Mouse (Mus musculus): Measurements from ENCODE around the gene Gm33543. TPM values are rescaled to one million over a fixed set of nuclear protein-coding genes. Genes with fewer than 3 reads are reported as not detected.

Gene Gm33543
- polyA plus RNA-seq, 1 experiment = not detected

DNA sequence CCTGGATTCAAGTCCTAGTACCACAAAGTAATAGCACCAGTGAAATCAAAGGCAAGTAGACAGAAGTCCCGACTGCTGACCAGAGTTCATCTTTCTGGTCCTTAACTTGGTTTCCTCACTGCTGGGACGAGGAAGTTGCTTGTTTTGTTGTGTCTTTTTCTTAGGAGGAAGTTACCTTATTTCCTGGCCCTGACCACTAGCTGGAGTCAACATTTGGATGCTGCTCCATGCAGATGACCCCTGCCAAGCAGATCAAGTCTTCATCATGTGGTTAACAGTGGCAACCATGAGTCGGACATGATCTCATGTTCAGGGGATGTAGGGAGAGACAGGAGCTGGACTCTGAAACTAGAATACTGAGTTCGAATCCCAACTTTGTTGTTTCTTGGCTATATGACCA is 47.2 kb downstream of the Gm33543 start:
- Histone ChIP-seq H3K4me1 (ENCODE audit: control insufficient read depth, insufficient read depth, low read length) (no peaks in the 10 kb centered on the region; the same call in 1 of the 2 replicates), H3K27ac (ENCODE audit: control insufficient read depth, insufficient read depth, low read depth, low read length, poor library complexity) (peak overlapping the region; percentile 15; the same call in 1 of the 2 replicates), H3K4me3 (replicated peaks; ENCODE audit: control insufficient read depth, low read depth, low read length) (no peak overlapping the region)
- 42% methylated on average over 4 of the region's 4 CpGs for WGBS
- TF ChIP-seq POLR2A (IDR thresholded peaks at IDR 0.05; ENCODE audit: borderline replicate concordance, control insufficient read depth, low read depth, low read length) (no peak), CTCF (IDR thresholded peaks at IDR 0.05; ENCODE audit: control insufficient read depth, insufficient read depth, low read length) (no peak)

GRCm38 (mm10) chr10:95794706-95795105 is 48.0 kb downstream of the Gm33543 start:
- WGBS = 88% methylated on average over 6 of the region's 6 CpGs

DNA sequence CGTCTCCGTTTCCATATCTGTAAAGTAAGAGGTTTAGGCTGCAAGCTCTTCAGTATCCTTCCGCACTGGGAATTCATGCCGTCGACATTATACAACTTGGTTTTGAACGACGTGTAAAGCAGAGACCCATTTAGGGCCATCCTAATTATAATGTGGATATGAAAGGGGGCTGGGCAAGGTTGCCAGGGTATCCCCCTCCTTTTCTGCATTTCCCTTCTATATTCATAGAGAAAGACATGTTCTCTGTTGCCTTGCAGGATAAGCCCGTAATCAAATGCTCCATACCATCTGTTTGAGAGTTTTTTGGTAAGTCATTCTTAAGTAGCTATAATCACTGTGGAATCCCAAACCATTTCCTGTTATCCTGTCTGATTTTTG is 51.3 kb downstream of the Gm33543 start:
- Histone ChIP-seq H3K4me3 (replicated peaks; ENCODE audit: control insufficient read depth, low read depth, low read length) (no peak overlapping the region), H3K27ac (ENCODE audit: control insufficient read depth, insufficient read depth, low read depth, low read length, poor library complexity) (no peak overlapping the region), H3K4me1 (ENCODE audit: control insufficient read depth, insufficient read depth, low read length) (no peaks in the 10 kb centered on the region; the same call in 1 of the 2 replicates)
- WGBS = 88% methylated on average over 8 of the region's 8 CpGs
- TF ChIP-seq CTCF (IDR thresholded peaks at IDR 0.05; ENCODE audit: control insufficient read depth, insufficient read depth, low read length) (no peak), POLR2A (IDR thresholded peaks at IDR 0.05; ENCODE audit: borderline replicate concordance, control insufficient read depth, low read depth, low read length) (no peak)

More at GRCm38 (mm10) chr10:95794706-95795105, 48.0 kb downstream of the Gm33543 start:
- H3K4me1 ChIP-seq (ENCODE audit: control insufficient read depth, insufficient read depth, low read length) = no peaks in the 10 kb centered on the region; the same call in 1 of the 2 replicates
- no peak overlapping the region; the same call in 1 of the 2 replicates for H3K27ac ChIP-seq (ENCODE audit: control insufficient read depth, insufficient read depth, low read depth, low read length, poor library complexity)
- TF ChIP-seq POLR2A (IDR thresholded peaks at IDR 0.05; ENCODE audit: borderline replicate concordance, control insufficient read depth, low read depth, low read length) = no peak
- no peak for TF ChIP-seq CTCF (IDR thresholded peaks at IDR 0.05; ENCODE audit: control insufficient read depth, insufficient read depth, low read length)
- H3K4me3 ChIP-seq (replicated peaks; ENCODE audit: control insufficient read depth, low read depth, low read length) = no peak overlapping the region

DNA sequence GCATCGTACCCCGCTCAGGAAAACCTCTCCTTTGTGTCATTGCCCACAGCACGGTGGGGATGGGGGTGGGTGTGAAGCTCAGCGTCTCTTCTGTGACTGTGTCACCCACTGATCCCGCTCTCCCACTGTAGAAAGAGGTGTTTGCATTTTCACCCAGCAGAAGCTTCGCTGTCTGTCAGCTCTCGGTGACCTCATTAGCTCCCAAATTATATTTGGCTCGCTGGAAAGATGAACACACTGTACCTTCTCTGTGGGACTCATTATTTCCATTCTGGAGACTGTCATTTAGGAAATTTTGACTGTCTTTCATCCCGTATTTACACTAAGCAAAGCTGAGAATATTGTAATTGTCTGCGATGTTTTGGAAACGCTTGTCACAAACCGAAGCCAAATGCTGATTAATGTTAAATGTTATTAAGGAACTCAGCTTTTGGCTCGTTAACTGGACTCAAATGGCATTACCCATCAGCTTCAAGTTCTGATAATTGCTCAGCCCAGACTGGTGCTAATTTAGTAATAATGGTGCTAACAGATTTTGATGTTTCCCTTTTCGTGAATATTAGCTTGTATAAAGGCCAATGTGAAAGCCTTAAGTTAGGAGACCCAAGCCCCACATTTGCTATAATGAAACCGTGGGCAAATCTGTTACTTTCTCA is 51.8 kb downstream of the Gm33543 start:
- H3K27ac ChIP-seq (ENCODE audit: control insufficient read depth, insufficient read depth, low read depth, low read length, poor library complexity) = no peak overlapping the region
- 73% methylated on average over 15 of the region's 15 CpGs for WGBS
- no peak overlapping the region for H3K4me3 ChIP-seq (replicated peaks; ENCODE audit: control insufficient read depth, low read depth, low read length)
- no peaks in the 10 kb centered on the region; the same call in 1 of the 2 replicates for H3K4me1 ChIP-seq (ENCODE audit: control insufficient read depth, insufficient read depth, low read length)
- TF ChIP-seq POLR2A (IDR thresholded peaks at IDR 0.05; ENCODE audit: borderline replicate concordance, control insufficient read depth, low read depth, low read length) (no peak), CTCF (IDR thresholded peaks at IDR 0.05; ENCODE audit: control insufficient read depth, insufficient read depth, low read length) (no peak)

DNA sequence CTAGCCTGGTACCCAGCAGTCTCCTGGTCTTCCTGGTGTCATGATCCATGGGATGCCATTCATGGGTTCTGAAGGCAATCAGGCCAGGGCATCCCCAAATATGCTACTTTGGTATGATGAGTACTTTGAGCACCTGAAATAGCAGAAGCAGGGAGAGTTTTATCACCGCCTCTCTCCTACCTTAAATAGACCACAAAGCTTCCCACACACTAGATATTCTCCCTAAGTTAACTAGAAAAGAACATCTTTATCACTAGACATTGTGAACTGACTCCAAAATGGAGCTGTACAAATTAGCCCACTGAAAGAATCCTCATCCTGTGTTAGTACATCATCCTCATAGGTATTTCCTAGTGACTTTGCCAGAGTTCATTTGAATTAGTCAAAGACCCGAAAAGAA is 55.6 kb downstream of the Gm33543 start:
- TF ChIP-seq POLR2A (IDR thresholded peaks at IDR 0.05; ENCODE audit: borderline replicate concordance, control insufficient read depth, low read depth, low read length) (no peak), CTCF (IDR thresholded peaks at IDR 0.05; ENCODE audit: control insufficient read depth, insufficient read depth, low read length) (no peak)
- H3K4me3 ChIP-seq (replicated peaks; ENCODE audit: control insufficient read depth, low read depth, low read length) = no peak overlapping the region
- no peaks in the 10 kb centered on the region for H3K4me1 ChIP-seq (ENCODE audit: control insufficient read depth, insufficient read depth, low read length)
- H3K27ac ChIP-seq (ENCODE audit: control insufficient read depth, insufficient read depth, low read depth, low read length, poor library complexity) = no peak overlapping the region
- WGBS = 86% methylated on average over 2 of the region's 2 CpGs

DNA sequence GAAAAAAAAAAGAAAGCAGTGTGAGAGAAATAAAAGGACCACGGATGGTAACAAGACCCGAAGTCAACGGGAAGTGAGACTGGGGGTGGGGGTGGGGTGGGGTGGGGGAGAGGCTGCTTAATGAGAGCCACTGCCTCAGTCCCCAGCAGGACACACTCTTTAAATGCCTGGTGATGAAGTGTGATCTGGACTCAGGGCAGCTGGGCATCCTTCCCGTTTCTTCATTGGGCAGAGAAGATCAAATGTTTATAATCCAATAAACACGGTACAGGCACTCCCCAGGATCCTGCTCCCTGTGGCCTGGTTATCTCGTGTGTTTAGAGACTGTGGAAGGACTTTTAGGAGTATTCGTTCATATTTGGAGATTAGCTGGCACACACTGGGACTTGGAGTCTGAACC is 57.9 kb downstream of the Gm33543 start:
- no peak overlapping the region for H3K4me3 ChIP-seq (replicated peaks; ENCODE audit: control insufficient read depth, low read depth, low read length)
- H3K27ac ChIP-seq (ENCODE audit: control insufficient read depth, insufficient read depth, low read depth, low read length, poor library complexity) = no peak overlapping the region
- 65% methylated on average over 7 of the region's 7 CpGs for WGBS
- peaks cover 3% of the 10 kb centered on the region for H3K4me1 ChIP-seq (ENCODE audit: control insufficient read depth, insufficient read depth, low read length)
- no peak for TF ChIP-seq POLR2A (IDR thresholded peaks at IDR 0.05; ENCODE audit: borderline replicate concordance, control insufficient read depth, low read depth, low read length)
- TF ChIP-seq CTCF (IDR thresholded peaks at IDR 0.05; ENCODE audit: control insufficient read depth, insufficient read depth, low read length) = no peak

GRCm38 (mm10) chr10:95780881-95781600 is 61.7 kb downstream of the Gm33543 start:
- peaks cover 3% of the 10 kb centered on the region for H3K4me1 ChIP-seq (ENCODE audit: control insufficient read depth, insufficient read depth, low read length)
- no peak for TF ChIP-seq CTCF (IDR thresholded peaks at IDR 0.05; ENCODE audit: control insufficient read depth, insufficient read depth, low read length)
- TF ChIP-seq POLR2A (IDR thresholded peaks at IDR 0.05; ENCODE audit: borderline replicate concordance, control insufficient read depth, low read depth, low read length) = no peak
- H3K27ac ChIP-seq (ENCODE audit: control insufficient read depth, insufficient read depth, low read depth, low read length, poor library complexity) = peak overlapping the region; percentile 86
- peak overlapping the region; percentile 29 for H3K4me3 ChIP-seq (replicated peaks; ENCODE audit: control insufficient read depth, low read depth, low read length)
- 40% methylated on average over 8 of the region's 8 CpGs for WGBS

GRCm38 (mm10) chr10:95779801-95780385 is 62.8 kb downstream of the Gm33543 start:
- Histone ChIP-seq H3K27ac (ENCODE audit: control insufficient read depth, insufficient read depth, low read depth, low read length, poor library complexity) (peak overlapping the region; percentile 86), H3K4me1 (ENCODE audit: control insufficient read depth, insufficient read depth, low read length) (peaks cover 3% of the 10 kb centered on the region), H3K4me3 (replicated peaks; ENCODE audit: control insufficient read depth, low read depth, low read length) (no peak overlapping the region)
- WGBS = 49% methylated on average over 13 of the region's 13 CpGs
- TF ChIP-seq CTCF (IDR thresholded peaks at IDR 0.05; ENCODE audit: control insufficient read depth, insufficient read depth, low read length) (peak; percentile 58), POLR2A (IDR thresholded peaks at IDR 0.05; ENCODE audit: borderline replicate concordance, control insufficient read depth, low read depth, low read length) (no peak)
